Mouse (Mus musculus) c-Kit-positive CD71-negative TER-119-negative erythroid progenitor cells, embryonic 14.5 days (primary cell): ENCODE data around the gene F5.

Experiments
- DNase-seq: peaks from one replicate; pipeline ENCODE4 v3.0.0-alpha.2; 2013; ENCODE audit warnings: low read depth

Gene F5

DNA sequence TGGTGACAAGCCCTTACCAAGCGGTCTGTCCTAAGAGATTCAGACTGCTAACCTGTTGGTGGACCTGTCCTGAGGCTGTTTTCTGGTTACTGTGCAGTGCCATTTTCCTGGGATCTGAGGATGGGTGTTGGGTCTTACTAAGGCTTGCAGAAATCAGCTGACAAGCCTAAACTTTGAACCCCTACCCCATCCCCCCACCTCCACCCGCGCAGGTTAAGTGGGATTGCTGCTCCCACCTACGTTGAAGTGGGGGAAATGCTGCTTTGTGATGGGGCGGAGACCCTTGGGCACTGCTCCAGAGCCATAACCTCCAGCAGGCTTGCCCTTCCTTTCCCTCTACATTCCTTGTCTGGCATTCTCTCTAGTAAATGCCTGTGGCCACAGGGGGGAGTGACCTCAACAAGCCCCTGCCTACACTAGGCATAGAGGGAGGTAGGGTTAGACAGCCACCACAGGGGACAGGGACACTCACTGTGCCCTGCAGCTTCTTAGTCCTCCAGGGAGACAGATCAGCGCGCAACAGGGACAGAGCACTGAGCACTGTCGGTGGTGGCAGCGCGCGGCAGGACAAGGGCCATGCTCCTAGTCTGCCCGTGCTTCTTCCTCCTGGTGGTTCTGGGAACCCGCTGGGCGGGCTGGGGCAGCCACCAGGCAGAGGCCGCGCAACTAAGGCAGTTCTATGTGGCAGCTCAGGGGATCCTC is at the start of gene F5:
Gene F5 (plus strand): TSS at position 452 of the 702 bp plus-strand sequence.
- DNase-seq = no peak

DNA sequence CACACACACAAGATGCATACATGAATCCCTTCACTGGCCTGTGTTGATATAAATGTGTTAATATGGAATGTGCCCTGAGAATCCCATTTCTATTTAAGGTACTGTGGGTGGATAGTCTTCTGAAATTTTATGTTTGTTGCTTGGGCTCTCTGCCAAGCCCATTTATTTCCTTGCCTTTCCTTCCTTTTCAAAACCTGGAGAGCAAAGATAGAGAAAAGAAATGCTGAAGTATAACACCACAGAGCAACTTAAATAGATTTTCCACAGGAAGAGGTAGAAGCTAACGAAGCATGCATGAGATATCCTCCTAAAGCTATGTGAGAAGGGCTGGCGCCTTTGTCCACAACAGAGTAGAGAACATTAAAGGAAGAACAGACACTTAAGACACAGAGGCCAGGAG is 41.9 kb upstream of the F5 start:
- no peak for DNase-seq

DNA sequence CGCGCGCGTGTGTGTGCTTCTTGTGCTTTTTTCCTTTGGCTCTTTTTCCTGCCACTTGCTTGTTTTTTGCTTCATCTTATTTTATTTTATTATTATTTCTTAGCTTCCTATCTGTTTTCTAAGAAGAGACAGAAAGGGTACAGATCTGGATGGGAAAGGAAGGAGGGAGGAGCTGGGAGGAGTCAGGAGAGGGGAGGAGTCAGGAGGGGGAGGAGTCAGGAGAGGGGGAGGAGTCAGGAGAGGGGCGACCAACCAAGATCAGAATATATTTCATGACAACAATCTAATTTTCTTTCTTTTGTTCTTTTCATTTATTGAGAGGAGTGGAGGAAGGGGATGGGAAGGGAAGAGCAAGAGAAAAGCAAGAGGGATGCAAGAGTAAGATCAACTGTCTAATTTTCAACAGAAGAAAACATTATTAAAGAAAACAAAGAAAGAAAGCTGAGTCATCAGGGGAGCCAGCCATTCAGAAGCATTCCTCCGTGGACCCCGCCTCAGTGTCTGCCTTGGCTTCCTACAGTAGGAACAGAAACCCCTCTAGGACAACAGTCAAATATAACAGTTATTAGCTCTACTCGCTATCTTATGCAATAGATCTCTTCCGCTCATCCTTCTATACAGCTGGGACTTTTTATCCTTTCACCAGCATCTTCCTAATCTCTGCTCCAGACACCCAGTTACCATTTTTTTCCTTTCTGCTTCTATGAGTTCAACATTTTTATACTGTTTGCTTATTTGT is 40.9 kb upstream of the F5 start:
- no peak for DNase-seq

DNA sequence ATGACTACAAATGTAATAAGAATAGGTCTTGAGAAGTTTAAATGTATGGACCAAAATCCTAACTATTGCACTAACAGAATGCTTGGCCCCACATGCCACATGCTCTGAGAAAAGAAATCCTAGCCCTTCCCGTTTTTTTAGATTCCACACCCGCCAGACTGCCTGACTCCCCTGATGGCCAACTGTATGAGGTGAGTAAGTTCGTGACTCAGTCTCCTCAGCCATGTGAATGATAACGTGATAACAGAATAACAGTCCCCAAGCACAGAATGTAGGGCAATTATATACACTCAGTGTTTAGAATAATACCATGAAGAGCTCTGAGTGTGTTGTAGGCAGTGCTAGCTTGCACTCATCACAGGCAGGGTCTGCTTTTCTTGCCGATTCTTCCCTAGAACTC is 37.4 kb upstream of the F5 start:
- DNase-seq = no peak

DNA sequence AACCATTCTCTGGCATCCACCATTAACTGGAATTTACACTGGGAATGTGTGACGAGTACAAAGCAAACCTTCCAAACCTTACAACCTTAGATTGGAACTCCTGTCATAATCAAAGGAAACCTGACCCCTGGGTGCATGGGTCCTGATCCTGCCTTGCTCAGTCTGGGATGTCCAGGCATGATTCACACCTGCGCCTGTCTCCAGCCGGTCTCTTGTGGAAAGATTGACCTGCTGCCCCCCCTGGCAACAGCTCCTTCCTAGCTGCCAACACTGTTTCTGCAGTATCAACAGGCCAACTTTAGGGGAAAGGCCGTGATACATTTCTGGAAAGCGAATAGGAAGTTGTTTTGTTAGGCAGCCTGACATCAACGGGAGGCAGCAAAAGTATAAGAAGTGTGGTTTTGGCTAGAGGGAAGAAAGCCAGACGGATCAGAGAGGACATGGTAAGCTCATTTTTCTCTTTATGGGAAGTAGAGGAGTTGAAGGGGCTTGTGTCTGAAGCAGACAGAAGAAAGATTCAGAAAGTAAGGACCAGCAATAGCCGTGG is 36.6 kb upstream of the F5 start, which contains the start of gene Selp:
Gene Selp (plus strand): TSS at position 318 of the 547 bp plus-strand sequence.
- no peak for DNase-seq

DNA sequence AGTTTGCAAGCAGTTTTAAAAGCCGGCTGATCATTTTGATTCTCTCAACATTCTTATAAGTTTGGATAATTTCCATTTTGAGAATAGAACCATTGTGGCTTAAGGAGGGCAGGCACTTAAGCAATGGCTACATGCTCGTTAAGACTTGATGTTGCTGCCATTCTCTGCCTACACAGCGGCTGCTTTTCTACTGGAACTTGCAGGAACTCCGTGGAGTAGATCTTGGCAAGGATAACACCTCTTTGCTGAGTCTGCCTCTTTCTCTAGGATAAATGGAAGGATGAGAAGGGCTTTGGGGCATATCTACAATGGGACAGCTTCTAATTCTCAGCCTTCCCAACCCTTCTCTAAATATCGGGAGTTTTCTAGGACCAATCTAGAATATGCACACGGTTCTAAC is 36.0 kb upstream of the F5 start:
- no peak for DNase-seq

DNA sequence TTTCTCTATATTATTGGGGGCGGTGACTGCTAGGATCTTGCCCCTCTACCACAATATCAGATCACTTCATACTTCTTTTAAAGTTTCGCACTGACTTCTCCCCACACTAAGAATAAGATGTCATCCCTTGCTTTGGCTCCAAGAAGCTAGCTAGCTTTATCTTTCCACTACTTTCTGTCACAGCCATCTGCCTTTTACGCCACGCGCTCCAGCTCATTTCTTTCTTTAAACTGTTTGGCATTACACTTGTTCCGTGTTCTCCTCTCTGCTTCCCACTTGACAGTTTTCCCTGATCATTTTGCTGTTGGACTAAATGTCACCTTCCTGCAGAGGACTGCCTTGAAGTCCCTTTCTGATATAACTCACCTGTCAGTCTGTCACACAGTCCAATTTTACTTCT is 33.8 kb upstream of the F5 start:
- DNase-seq = no peak

DNA sequence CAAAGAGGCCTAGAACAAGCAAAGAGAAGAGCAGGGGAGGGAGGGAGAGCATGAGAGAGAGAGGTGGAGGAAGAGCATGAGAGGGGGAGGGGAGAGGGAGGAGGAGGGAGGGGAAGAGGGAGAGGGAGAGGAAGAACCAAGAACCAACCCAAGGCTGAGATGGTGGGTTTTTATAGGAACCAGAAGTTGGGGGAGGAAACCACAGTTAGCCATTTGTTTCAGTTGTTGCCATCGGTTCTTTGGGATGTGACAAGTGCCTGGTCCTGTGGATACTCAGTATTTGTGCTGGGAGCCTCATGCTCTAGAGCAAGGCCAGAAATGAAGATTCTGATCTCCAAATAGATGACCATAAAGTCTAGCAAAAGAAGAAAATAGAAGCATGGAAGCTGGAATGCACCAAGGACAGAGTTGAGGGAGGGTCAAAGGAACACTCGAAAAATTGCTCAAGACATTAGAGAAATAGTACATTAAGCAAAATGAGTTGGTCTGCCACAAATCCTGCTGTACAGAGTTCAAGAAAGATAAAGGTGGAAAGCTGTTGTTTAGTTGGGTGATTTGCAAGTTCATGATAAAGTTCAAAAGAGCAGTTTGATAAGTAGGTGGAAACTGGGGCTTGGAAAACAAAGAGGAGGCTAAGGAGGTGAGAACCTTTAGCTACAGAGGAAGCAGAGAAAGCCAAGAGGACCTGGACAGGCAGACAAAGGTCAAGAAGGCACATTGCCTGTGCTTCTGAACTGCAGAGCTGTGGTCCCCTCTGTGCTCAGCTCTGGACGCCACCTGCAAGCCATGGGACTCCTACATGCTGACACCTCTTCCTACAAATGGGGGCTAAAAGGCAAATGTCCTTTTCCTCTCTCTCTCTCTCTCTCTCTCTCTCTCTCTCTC is 31.5 kb upstream of the F5 start:
- no peak for DNase-seq

DNA sequence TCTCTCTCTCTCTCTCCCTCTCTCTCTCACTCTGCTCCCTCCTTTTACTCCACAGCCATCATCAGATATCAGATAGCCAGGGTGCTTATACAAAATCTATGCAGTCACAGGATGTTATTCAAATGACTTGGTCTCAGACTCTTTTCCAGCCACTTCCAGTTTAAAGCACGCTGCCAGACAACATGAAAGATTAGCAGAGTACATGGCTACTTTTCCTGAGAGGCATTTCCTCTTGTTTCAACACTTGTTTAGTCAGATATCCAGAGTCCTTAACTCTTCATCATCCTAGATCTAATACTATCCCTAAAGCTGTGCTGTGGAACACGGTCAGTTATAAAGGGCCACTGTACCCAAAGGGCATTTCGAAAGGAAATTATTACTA is 30.9 kb upstream of the F5 start:
- no peak for DNase-seq

DNA sequence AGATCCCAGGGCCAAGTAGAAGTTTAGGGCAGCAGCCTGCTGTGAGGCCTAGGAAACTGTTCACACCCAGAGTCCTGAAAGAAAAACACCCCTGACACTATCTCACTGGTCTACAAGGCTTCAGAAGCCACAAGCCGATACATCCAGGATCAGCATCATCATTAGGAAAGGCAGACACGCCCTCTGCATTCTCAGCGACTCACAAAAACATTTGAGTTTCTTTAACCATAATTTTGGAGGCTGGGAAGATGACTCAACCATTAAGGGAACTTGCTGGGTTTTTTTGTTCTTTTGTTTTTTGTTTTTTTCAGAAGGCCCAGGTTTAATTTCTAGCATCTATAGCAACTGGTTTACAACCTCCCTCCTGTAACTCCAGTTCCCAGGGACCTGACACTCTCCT is 27.8 kb upstream of the F5 start:
- DNase-seq = no peak

DNA sequence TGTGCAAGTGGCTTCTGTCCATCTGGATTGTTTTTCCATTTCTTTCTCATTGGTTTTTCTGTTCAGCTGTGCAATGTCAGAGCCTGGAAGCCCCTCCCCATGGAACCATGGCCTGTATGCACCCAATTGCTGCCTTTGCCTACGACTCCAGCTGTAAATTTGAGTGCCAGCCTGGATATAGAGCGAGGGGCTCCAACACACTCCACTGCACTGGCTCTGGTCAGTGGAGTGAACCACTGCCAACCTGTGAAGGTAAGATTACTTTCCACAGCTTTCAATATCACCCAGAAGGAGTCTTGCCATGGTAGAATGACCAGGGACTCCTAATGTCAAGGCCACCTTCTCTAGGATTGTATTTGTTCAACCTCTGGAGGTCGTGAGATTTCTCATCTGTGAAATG is 21.6 kb upstream of the F5 start:
- no peak for DNase-seq

DNA sequence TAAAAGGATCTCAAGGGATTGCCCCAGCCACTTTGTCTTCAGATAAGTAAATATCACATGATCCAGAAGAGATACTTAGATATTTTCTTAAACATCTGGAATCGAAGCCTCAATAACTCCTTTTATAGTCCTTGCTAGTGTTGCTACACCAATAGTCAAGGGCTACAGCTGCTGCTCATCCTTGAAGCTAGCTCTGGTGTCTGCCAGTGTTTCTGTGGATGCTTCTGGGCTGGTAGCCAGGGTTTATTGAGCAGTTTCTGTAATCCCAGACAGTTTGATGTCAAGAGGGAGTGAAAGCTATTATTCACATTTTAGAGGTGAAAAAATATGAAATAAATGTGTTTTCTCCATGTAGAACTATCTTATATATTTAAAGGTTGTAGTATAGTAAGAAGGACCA is 19.0 kb upstream of the F5 start:
- no peak for DNase-seq

DNA sequence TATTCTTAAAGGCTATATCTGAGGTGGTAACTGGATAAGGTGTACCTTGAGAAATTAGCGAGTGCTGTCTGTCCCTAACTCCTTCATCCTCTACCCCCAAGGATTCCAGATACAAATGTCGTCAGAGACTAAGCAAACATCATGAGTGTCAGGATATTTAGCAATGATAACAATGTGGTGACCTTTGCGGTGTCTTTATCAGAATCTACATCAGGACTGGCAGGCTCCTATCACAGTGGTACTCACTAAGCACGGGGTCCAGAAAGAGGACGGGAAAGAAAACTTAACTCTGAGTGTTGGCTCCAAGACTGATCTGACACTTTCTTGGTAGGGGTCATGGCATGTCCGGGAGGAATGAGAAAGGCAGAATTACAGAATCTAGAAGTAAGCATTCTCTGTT is 17.5 kb upstream of the F5 start:
- DNase-seq = no peak

DNA sequence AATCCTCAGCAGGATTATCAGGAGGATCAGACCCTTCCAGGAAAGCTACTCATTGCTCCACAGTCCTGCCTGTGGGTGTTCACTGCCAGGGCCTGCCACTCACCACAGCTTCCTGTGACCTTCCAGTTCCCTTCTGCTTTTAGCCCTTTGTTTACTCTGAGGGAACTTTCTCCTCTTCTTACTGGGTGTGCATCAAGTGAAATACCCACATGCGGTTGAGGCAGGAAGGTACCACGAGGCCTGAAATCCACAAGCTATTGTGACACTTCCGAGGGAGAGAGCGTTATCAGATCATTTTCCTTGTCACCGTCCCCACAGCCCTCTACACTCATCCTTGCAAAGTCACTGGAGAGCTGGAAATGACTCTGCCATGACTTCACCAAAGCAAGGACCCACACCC is 16.3 kb upstream of the F5 start:
- DNase-seq = peak; percentile 72

DNA sequence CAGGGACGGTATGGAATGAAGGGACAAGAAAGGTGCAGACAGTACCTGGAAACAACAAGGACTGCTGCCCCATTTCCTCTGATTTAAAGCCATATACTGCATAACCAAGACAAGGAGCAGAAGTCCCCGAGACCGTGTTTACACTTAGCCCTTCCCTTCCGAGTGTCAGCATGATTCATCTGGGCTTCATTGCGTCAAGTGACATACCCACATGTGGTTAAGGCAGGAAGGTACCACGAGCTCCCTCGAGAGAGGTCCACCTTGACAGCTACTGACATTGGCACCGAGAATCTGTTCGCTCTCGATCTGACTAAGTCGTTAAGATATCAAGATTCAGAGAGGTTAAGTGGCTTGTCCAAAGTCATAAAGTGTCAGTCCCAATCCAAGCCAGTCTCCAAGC is 15.7 kb upstream of the F5 start:
- peak; percentile 74 for DNase-seq

DNA sequence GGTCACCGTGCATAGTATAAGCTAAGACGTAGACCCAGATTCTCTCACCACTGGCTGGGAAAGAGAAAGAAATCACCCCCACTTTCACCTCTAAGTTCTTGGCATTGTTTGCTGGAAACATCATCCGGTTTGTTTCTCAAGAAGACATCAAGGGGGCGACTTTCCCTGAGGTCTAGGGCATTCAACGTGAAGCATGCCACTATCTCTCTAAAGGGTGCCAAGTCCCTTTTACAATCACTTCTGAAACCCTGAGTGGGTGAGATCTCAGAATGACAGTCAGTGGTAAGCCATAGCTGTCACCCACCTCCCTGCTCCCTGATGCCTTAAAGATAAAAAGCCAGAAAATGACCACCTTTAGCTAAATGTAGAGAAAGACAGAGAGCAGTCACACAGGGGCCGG is 15.0 kb upstream of the F5 start:
- no peak for DNase-seq

DNA sequence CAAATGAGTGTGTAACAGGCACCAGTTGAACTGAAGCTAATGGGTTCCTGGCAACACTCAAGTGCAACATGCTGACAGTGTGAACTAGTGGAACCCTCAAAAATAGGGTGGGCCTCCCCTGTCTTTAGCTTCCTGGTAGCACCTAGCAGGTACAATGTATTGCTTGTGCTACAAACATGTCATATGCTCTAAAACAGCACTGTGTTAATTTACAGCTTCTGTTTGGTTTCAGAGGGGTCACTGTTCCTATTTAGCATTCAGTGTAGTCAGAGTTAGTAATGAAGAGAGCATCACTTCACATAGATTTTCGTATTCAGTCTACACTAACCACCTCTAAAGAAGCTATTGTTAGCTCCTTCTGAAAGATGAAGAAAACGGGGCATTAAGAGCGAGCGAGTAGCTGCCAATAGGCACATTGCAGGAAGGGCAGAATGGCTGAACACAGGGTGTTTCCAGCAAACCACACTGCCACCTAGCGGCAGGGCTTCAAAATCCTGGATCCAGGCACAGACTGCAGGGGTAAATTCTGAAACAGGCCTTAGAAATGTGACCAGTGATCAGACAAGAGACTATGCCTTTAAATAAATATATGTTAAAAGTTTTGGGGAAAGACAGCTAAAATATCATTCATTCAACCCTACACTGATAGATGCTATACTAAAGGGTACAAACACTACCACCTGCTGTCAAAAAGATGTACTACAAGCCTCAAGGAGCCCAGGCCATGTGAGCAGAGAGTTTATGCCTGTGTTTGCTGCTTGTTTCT is 13.1 kb upstream of the F5 start:
- DNase-seq = peak; percentile 78

DNA sequence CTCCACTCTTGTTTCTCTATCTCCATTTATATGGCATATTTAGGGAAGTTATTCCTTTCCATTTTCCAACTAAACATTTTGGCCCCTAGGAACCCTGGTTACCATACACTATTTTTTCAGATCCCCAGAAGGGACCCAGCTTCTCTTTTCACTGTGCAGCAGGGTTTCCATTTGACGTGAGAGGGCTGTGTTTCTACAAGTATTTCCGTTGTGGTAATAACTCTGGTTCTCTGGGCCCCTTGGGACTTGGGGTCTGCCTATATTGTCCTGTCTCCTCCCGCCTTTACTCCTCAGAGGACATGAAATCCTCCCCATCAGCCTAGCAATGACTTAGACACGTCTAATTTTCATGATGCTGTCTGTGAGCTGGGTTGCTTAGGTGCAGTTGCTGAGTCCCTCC is 12.2 kb upstream of the F5 start:
- DNase-seq = no peak

DNA sequence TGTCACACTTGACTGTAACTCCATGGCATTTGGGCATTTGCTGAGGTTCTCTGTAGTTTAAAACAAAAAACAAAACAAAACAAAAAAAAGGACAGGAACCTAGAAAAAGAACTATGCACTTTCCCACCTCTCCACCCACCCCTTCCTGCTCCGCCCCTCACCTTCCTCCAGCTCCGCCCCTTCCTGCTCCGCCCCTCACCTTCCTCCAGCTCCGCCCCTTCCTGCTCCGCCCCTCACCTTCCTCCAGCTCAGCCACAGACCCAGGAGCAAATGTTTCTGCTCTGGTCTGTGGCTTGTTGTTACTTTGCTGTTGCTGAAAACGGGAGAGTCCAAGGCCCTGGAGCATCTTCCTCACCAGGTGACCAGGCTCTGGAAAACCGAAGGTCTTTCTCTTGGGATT is 2.6 kb upstream of the F5 start:
- no peak for DNase-seq

DNA sequence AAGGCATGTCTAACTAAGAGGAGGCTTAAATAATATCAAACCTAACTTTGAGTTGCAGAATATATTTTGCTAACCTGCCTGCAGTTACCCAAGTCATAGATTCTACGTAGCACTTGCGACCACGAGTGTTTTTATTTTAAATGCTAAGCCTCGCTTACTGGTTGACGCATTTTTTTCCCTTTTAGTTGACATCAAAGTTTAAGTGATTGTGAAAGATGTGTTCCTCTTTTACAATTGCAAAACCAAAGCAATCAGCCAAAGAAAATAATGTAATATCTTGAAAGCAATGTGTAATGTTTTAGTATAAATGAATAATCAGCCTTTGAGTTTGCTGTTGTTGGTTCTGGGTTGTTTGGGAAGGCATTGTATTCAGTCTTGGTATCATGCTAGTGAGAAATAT is 1.2 kb downstream of the F5 start:
- DNase-seq = no peak

DNA sequence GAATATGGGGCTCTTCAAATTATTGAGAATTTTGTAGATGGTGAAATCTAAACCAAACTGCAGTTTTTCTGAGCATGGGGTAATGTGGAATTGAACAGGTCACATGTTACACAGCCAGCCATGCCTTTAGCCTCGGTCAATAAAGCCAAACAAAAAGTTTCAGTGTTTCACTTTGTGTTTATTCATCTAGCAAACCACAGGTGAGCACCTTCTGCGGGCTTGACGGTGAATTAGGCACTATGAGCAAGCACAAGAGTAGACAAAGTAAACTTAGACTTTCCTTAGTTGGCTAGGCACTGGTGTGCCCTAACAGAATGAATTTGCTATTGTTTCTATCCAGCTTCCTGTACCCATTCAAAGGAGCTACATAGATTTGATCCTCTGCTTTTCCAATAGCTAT is 3.3 kb downstream of the F5 start:
- no peak for DNase-seq

DNA sequence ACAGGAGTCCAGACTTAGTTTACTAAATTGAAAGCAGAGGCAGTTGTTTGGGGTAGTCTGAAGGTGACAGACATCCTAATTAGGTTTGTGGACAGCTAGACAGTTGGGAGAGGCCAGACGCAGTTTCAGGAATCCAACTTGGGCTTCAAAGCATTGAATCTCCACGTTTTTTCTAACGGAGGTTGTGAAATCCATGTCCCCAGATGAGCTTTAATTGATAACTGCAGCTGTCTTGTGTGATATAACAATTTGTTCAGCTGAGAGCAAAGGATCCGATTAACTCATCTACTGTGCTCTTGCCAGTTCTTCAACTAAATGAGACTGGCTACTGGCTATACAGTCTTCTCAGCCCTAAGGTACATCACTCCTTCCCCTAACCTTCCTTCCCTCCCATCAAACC is 6.9 kb downstream of the F5 start:
- no peak for DNase-seq
